Mouse (Mus musculus) liver, embryonic 12.5 days (tissue): ENCODE measurements at regions not wholly inside any gene's neighbourhood (a gene's known extent, or its start where the extent isn't known, plus 50 kb on each side); places are given as distances from the start of the nearest gene placed in this dataset.
"Not testable (repeated sequence)": the region's sequence is repeated elsewhere in the genome, so short reads cannot be mapped to it uniquely, and the experiment has no call there.

Experiments
- ATAC-seq: fragments of 200-750 bp; cut with Nextera tagmentation; 2 replicates; pipeline ENCODE4 v1.8.0; 2017; ENCODE audit warnings: moderate number of reproducible peaks, mild to moderate bottlenecking, moderate library complexity
- H3K27ac ChIP-seq: fragments of 300-500 bp; sonication (generic); 2 replicates; pipeline ENCODE4 v1.5.1; 2016; ENCODE audit warnings: mild to moderate bottlenecking
- H3K27me3 ChIP-seq: fragments of 300-500 bp; sonication (generic); replicated peaks from 2 replicates; pipeline ENCODE4 v1.6.1; 2016; ENCODE audit warnings: mild to moderate bottlenecking, moderate library complexity
- H3K36me3 ChIP-seq: fragments of 300-500 bp; sonication (generic); 2 replicates; pipeline ENCODE4 v1.6.1; 2016; ENCODE audit warnings: mild to moderate bottlenecking, moderate library complexity
- H3K4me1 ChIP-seq: fragments of 300-500 bp; sonication (generic); 2 replicates; pipeline ENCODE4 v1.6.1; 2016
- H3K4me2 ChIP-seq: fragments of 300-500 bp; sonication (generic); 2 replicates; pipeline ENCODE4 v1.6.1; 2016; ENCODE audit warnings: mild to moderate bottlenecking, moderate library complexity
- H3K4me3 ChIP-seq: fragments of 300-500 bp; sonication (generic); 2 replicates; pipeline ENCODE4 v1.5.1; 2016; ENCODE audit warnings: mild to moderate bottlenecking, moderate library complexity
- H3K9ac ChIP-seq: fragments of 300-500 bp; sonication (generic); 2 replicates; pipeline ENCODE4 v1.6.1; 2016; ENCODE audit warnings: mild to moderate bottlenecking, moderate library complexity
- H3K9me3 ChIP-seq: fragments of 300-500 bp; sonication (generic); replicated peaks from 2 replicates; pipeline ENCODE4 v1.6.1; 2016; ENCODE audit warnings: mild to moderate bottlenecking, moderate library complexity
- WGBS: fragments of 180-500 bp; shearing (Covaris S2); methylation state at CpG from one replicate; pipeline ENCODE4 v1.1.7; 2016; ENCODE audit not compliant: insufficient replicate concordance; 5-methylcytosine and 5-hydroxymethylcytosine counted together

GRCm38 (mm10) chr10:96289005-96289404 lies 152.6 kb downstream of the Gm5426 start:
- H3K36me3 ChIP-seq, ATAC-seq, H3K4me1 ChIP-seq, H3K9me3 ChIP-seq, H3K27me3 ChIP-seq, H3K27ac ChIP-seq, H3K4me3 ChIP-seq, H3K4me2 ChIP-seq, H3K9ac ChIP-seq: not testable (repeated sequence)

- Histone ChIP-seq H3K27me3 (no peaks in the 10 kb centered on the region), H3K36me3 (no peaks in the 10 kb centered on the region), H3K4me1 (no peaks in the 10 kb centered on the region), H3K4me2 (no peak overlapping the region), H3K4me3 (no peak overlapping the region), H3K9ac (no peak overlapping the region), H3K9me3 (no peaks in the 10 kb centered on the region), H3K27ac (no peak overlapping the region)
- no peak for ATAC-seq
- 65% methylated on average over 7 of the region's 7 CpGs for WGBS
These were observed 157.2 kb downstream of the Gm5426 start for GRCm38 (mm10) chr10:96293622-96294021.

DNA sequence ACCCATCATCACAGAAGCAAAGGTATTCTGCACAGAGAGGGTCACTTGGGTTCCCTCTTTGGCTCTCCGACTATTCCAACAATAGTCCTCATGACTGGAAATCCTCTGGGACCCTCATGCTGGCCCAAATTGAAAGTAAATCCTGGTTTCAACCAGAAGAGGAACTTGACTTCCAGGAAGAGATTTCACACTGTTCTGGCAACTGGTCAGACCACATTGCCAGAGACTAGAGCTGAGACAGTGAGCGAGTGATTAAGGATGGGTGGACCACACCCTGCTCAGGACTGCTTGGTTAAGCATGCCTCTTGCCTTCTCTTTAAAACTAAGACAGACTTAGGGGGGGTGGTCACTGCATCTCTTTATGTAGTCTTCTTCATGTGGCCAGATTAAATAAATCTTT lies 158.3 kb downstream of the Gm5426 start:
- Histone ChIP-seq H3K4me3 (no peak overlapping the region), H3K27ac (no peak overlapping the region), H3K36me3 (no peaks in the 10 kb centered on the region), H3K4me2 (no peak overlapping the region), H3K9me3 (no peaks in the 10 kb centered on the region), H3K27me3 (no peaks in the 10 kb centered on the region), H3K9ac (no peak overlapping the region), H3K4me1 (no peaks in the 10 kb centered on the region)
- 29% methylated on average over 2 of the region's 2 CpGs for WGBS
- ATAC-seq, result no peak

- 75% methylated on average over 4 of the region's 4 CpGs for WGBS
- no peak overlapping the region for H3K4me2 ChIP-seq
These were observed 161.3 kb downstream of the Gm5426 start for GRCm38 (mm10) chr10:96297658-96298057.

GRCm38 (mm10) chr10:96298566-96298965 lies 162.2 kb downstream of the Gm5426 start:
- Histone ChIP-seq H3K4me2 (no peak overlapping the region), H3K9me3 (no peaks in the 10 kb centered on the region), H3K36me3 (no peaks in the 10 kb centered on the region), H3K4me3 (no peak overlapping the region), H3K27me3 (no peaks in the 10 kb centered on the region), H3K27ac (no peak overlapping the region), H3K9ac (no peak overlapping the region), H3K4me1 (no peaks in the 10 kb centered on the region)
- ATAC-seq, result no peak
- WGBS, result 64% methylated on average over 5 of the region's 5 CpGs

More at GRCm38 (mm10) chr10:96297658-96298057, 161.3 kb downstream of the Gm5426 start:
- H3K4me3 ChIP-seq, result no peak overlapping the region
- no peak overlapping the region for H3K9ac ChIP-seq
- H3K4me1 ChIP-seq, result no peaks in the 10 kb centered on the region
- no peaks in the 10 kb centered on the region for H3K27me3 ChIP-seq
- H3K36me3 ChIP-seq, result no peaks in the 10 kb centered on the region
- no peak overlapping the region for H3K27ac ChIP-seq
- H3K9me3 ChIP-seq, result no peaks in the 10 kb centered on the region
- no peak for ATAC-seq

DNA sequence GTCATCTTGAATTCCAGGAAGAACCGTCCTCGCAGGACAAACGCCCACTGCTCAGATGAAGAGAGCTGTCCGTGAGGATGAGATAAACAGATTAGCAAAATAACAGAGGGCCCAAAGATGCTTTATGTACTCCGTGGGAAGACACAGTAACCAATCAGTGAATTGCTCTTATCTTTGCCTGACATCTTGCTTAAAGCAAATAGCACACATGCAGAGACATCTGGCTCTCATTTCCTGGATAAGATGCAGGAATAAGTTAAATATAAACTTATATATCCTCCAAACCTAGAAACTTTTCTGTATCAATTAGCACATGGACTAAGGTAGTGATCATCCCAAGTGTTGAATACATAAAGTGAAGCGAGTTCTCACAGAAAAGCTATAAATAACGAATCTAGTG lies 169.3 kb downstream of the Gm5426 start:
- WGBS, result 60% methylated on average over 7 of the region's 7 CpGs
- Histone ChIP-seq H3K36me3 (no peaks in the 10 kb centered on the region), H3K27ac (no peak overlapping the region), H3K4me1 (0 out of 2 replicates have a peak, but pooled peaks cover 6% of the 10 kb centered on the region), H3K27me3 (no peaks in the 10 kb centered on the region), H3K4me3 (no peak overlapping the region), H3K9me3 (no peaks in the 10 kb centered on the region), H3K9ac (no peak overlapping the region), H3K4me2 (no peak overlapping the region)
- no peak for ATAC-seq

GRCm38 (mm10) chr10:96308713-96309445 lies 172.5 kb downstream of the Gm5426 start:
- ATAC-seq, result no peak
- 35% methylated on average over 7 of the region's 7 CpGs for WGBS
- Histone ChIP-seq H3K4me1 (0 out of 2 replicates have a peak, but pooled peaks cover 6% of the 10 kb centered on the region), H3K9ac (no peak overlapping the region), H3K27ac (no peak overlapping the region), H3K27me3 (no peaks in the 10 kb centered on the region), H3K9me3 (peaks cover 6% of the 10 kb centered on the region; the same call in 1 of the 2 replicates), H3K4me3 (no peak overlapping the region), H3K4me2 (no peak overlapping the region), H3K36me3 (no peaks in the 10 kb centered on the region)

- Histone ChIP-seq H3K36me3 (no peaks in the 10 kb centered on the region), H3K4me3 (no peak overlapping the region), H3K27me3 (no peaks in the 10 kb centered on the region), H3K27ac (no peak overlapping the region), H3K9ac (no peak overlapping the region), H3K9me3 (peaks cover 6% of the 10 kb centered on the region; the same call in 1 of the 2 replicates), H3K4me1 (0 out of 2 replicates have a peak, but pooled peaks cover 6% of the 10 kb centered on the region), H3K4me2 (no peak overlapping the region)
- no peak for ATAC-seq
- WGBS, result 56% methylated on average over 4 of the region's 4 CpGs
These were observed 173.4 kb downstream of the Gm5426 start for GRCm38 (mm10) chr10:96309766-96310165.

DNA sequence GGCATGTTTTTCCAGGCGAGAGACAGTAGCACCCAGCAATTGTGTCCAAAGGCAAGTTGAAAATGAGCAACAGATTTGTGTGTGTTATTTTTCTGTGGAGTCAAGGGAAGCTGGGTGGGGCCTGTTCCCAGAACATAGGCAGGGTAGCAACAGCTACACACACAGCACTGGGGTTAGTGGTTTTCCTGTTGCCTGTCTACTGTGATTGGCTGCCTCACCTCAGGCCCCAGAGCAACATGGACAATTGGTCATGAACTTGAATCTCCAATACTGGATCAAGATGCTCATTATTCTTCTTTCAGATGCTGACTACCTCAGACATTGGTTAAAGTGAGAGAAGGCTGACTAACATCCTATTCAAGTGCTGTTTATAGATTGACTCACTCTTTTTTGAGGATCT lies 188.9 kb downstream of the Gm5426 start:
- H3K27me3 ChIP-seq, result no peaks in the 10 kb centered on the region
- H3K27ac ChIP-seq, result no peak overlapping the region
- no peaks in the 10 kb centered on the region for H3K4me1 ChIP-seq
- no peak overlapping the region for H3K4me2 ChIP-seq
- no peak overlapping the region for H3K4me3 ChIP-seq
- 53% methylated on average over 1 of the region's 1 CpGs for WGBS
- no peaks in the 10 kb centered on the region for H3K36me3 ChIP-seq
- no peak for ATAC-seq
- H3K9me3 ChIP-seq, result no peaks in the 10 kb centered on the region
- no peak overlapping the region for H3K9ac ChIP-seq

DNA sequence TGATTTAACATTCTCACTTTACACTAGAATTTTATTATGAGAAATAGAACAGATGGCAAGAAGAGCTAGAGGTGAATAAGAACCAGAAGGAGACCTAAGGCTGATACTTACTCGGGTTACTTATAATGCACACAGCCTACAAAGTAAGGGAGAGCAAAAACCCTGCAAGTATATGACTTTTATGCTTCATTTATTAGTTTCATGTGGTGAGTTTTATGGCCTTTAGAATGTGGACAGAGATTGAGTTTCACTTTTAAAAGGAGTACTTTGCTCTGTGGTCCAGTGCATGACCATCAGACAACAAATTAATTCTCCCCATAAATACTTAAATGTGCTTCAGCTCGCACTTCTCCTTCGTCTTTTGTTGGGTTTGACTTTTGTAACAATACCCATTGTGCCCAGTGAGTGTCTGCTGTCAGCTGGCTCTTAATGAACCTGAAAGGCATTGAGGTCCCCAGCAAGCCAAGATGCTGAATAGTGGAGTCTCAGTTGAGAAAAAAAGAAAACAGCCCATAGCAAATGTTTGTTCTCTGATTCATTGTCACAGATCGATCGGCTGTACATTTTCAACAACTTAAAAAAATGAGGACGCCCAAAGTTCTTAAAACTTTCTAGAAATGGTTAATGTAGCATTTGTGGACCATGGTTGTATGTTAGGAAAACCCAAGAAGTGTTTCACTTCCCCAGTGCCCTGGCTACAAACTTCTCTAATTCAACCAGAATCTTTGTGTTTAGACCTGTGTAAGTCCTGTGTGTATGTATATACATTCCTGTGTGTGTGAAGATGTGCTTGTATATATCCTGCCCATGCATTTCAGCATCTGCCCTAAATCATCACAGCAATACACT lies 194.5 kb downstream of the Gm5426 start:
- Histone ChIP-seq H3K9me3 (no peaks in the 10 kb centered on the region), H3K27ac (no peak overlapping the region), H3K9ac (no peak overlapping the region), H3K36me3 (no peaks in the 10 kb centered on the region), H3K4me3 (no peak overlapping the region), H3K27me3 (no peaks in the 10 kb centered on the region), H3K4me2 (no peak overlapping the region), H3K4me1 (no peaks in the 10 kb centered on the region)
- no peak for ATAC-seq
- WGBS, result 67% methylated on average over 6 of the region's 6 CpGs

DNA sequence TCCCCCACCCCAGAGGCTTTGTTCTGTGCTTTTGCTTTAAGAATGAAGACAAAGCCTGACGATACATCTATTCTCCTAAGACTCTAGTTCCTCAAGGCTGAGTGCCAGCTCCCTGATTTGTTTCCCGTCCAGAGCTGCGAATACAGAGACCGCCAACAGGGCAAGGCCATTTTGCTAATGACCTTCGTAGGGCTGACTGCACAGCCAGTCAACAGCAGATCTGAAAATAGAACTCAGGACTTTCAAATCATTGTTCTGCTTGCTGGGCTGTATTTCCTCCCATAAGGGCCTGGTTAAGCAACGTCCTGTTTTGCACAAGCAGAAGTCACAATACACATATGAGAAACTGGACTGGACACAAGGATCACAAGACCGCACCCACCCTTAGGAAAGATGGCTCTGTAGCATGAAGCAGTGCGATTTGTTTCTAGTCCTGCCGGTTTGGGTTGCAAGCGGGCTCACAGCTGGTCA lies 196.4 kb downstream of the Gm5426 start:
- Histone ChIP-seq H3K9ac (no peak overlapping the region), H3K27me3 (no peaks in the 10 kb centered on the region), H3K4me2 (no peak overlapping the region), H3K4me3 (no peak overlapping the region), H3K27ac (no peak overlapping the region), H3K36me3 (no peaks in the 10 kb centered on the region), H3K4me1 (no peaks in the 10 kb centered on the region), H3K9me3 (no peaks in the 10 kb centered on the region)
- 52% methylated on average over 10 of the region's 10 CpGs for WGBS
- ATAC-seq, result no peak

DNA sequence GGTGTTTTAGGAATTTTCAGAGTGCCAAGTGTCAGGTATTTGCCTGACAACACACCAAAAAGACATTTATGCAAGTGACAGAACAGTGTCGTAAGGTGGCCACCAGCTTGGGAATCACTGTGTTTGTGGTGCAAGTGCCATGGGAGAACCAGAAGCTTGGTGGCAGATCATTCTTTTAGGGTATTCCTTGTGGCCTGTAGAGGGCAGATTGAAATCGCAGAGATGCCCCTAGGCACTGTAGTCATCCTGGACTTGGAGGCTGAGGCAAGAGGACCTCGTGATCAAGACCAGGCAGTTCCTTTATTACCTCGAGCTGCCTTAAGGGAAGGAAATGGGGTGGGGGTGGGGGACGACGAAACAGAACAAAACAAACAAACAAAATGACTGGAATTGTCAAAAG lies 196.8 kb downstream of the Gm5426 start:
- Histone ChIP-seq H3K4me1 (no peaks in the 10 kb centered on the region), H3K9ac (no peak overlapping the region), H3K4me2 (no peak overlapping the region), H3K27ac (no peak overlapping the region), H3K27me3 (no peaks in the 10 kb centered on the region), H3K36me3 (no peaks in the 10 kb centered on the region), H3K4me3 (no peak overlapping the region), H3K9me3 (no peaks in the 10 kb centered on the region)
- 25% methylated on average over 6 of the region's 6 CpGs for WGBS
- ATAC-seq, result no peak
